Mouse (Mus musculus) stomach, postnatal 0 days (tissue): ENCODE data around the gene Rpap1.

Experiments used
- CTCF ChIP-seq: IDR thresholded peaks from 2 replicates; pipeline ENCODE4 v1.5.1; 2016; ENCODE audit warnings: antibody characterized with exemption, low read depth, mild to moderate bottlenecking, moderate library complexity
- EP300 ChIP-seq: optimal IDR thresholded peaks from 2 replicates; pipeline ENCODE3; 2016; ENCODE audit warnings: antibody characterized with exemption

DNA sequence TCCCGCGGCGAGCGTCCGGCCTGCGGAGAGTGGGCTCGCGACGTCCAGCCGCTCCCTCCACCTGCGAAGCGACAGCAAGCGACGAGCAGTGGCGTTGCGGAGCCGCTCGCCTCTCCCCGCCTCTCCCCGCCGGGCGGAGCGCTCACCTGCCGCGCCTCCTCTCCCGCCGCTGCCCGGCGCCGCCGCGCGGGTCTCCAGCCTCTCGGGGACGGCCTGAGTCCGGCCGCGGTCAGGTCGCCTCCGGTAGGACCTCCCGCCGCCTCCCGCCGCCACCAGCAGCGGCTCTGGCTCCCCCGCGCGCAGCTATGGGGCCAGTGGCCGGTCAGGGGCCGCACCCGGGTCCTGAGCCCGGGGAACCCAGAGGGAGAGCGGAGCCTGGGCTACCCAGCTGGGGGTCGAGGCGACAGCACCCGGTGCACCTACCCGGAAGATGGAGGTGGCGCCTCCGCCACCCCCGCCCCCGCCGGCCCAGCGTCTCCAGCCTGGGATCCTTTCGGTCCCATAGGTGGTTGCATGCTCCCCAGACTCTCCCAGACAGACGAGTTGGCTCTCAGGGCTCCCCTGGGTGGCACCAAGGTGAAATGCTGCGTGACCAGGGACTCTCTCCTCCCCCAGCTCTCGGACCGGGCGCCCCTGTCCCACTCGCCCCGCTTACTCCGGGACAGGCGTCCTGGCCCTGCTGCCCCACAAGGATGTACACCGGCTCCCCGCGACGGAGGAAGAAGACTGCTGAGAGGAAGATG lies 29.1 kb downstream of the Rpap1 start:
- no peak for TF ChIP-seq CTCF
- no peak for TF ChIP-seq EP300
